Mouse (Mus musculus): Measurements from ENCODE around the gene Glb1l3. TPM values are rescaled to one million over a fixed set of nuclear protein-coding genes. Genes with fewer than 3 reads are reported as not detected.

The Glb1l3 gene
- polyA plus RNA-seq, 1 experiment from 2014 or later = not detected

DNA sequence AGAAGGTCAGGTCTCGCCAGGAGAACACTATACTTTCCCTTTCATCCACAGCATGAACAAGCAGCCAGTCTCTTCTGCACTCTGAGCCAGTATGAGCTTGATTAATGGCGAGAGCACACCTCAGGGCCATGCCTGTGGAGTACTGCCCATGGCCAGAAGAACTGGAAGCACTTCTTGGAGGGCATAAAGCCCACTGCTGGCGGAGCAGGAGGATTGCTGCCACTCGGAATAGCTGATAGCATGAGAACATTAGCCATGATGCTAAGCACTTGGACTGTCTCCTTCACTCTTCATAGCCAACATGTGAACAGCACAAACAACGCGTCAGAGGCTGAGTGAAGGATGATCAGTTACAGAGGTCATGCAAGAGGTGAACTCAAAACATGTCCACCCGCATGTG lies 82.3 kb downstream of the Glb1l3 start:
- no peak overlapping the region for H3K27ac ChIP-seq (replicated peaks)
- no peaks in the 10 kb centered on the region for H3K9me3 ChIP-seq
- H3K4me3 ChIP-seq = no peak overlapping the region
- ATAC-seq (ENCODE audit: extremely low read depth, insufficient number of reproducible peaks, low FRiP score, low TSS enrichment) = no peak
- H3K4me2 ChIP-seq = no peak overlapping the region
- H3K27me3 ChIP-seq (replicated peaks) = no peaks in the 10 kb centered on the region
- WGBS = 74% methylated on average over 7 of the region's 7 CpGs
- H3K36me3 ChIP-seq = no peaks in the 10 kb centered on the region
- H3K9ac ChIP-seq = no peak overlapping the region
- peaks cover 2% of the 10 kb centered on the region for H3K4me1 ChIP-seq

DNA sequence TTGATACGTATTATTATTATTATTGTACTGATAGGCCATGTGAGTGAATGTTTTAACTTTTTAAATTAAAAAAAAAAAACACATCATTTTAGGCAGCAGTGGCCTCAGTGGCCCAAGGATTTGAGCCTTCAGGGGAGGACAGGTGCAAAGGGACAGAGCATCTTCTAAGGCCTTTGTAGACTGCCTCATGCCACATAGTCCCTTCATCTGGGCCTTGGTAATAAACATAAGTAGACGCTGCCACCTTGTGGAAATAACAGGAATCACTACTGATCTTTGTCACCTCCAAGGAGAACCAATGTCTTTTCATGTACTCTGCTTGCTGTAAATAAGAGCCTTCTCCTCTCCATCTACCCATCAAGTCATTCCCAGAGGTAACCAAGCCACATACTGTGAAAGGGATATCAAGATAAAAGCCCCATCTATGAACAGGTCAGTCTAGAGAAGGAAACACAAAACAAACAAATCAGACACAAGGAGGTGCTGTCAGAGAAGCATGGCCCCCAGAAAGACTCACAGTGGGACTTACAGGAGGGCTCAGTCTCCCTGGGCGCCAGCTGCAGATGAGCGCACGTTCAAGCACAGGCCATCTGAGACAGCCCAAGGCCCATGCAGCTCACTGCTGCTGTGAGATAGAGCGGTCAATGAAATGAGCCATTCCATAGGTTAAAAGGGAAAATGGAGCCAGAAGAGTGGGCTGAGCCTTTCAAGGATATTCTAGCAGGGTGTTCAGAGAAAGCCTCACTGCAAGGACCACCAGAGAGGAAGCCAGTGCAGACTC lies 84.4 kb downstream of the Glb1l3 start:
- Histone ChIP-seq H3K36me3 (no peaks in the 10 kb centered on the region), H3K9me3 (no peaks in the 10 kb centered on the region), H3K4me2 (no peak overlapping the region), H3K4me1 (no peaks in the 10 kb centered on the region), H3K27ac (replicated peaks) (no peak overlapping the region), H3K9ac (no peak overlapping the region), H3K27me3 (replicated peaks) (no peaks in the 10 kb centered on the region), H3K4me3 (no peak overlapping the region)
- WGBS = 58% methylated on average over 6 of the region's 6 CpGs
- ATAC-seq (ENCODE audit: extremely low read depth, insufficient number of reproducible peaks, low FRiP score, low TSS enrichment) = no peak

DNA sequence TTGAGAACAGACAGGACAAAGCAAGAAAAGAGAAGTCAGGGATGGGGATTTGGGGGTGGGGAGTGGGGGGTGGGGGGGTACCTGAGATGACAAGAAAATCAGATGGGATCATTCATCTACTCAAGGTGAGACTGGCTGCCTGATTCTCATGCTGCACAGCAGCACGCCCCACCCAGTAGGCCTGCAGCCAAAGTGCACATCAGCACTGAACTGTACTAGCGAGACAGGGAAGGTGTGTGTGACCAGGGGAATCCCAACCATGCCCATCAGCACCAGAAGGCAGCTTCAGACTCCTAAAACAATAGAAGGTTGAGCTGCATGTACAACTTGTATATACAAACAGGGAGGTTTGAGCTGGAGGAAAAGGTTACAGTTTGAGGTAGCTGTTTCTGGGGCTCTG lies 85.0 kb downstream of the Glb1l3 start:
- H3K4me3 ChIP-seq = no peak overlapping the region
- H3K27me3 ChIP-seq (replicated peaks) = no peaks in the 10 kb centered on the region
- H3K27ac ChIP-seq (replicated peaks) = no peak overlapping the region
- WGBS = 76% methylated on average over 2 of the region's 2 CpGs
- H3K9ac ChIP-seq = no peak overlapping the region
- no peak for ATAC-seq (ENCODE audit: extremely low read depth, insufficient number of reproducible peaks, low FRiP score, low TSS enrichment)
- H3K4me2 ChIP-seq = no peak overlapping the region
- no peaks in the 10 kb centered on the region for H3K9me3 ChIP-seq
- no peaks in the 10 kb centered on the region for H3K36me3 ChIP-seq
- no peaks in the 10 kb centered on the region for H3K4me1 ChIP-seq

DNA sequence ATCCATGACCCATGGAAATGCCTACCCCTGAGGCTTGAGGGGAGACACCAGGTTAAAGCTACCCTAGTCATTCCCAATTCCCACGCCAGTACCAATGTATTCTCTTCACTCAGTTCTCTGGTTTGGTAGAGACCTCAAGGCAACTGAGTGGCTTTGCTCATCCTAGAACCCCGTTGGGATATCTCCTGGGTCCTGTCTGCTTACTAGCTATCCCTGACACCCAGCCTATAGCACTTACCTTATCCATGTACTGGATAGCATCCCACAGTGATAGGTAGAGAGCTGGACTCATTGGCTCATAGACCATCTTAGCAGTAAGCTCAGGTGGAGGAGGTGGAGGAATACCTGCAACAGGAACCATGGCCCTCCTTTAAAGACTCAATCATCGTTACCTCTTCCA lies 92.5 kb downstream of the Glb1l3 start:
- no peak overlapping the region for H3K4me2 ChIP-seq
- no peaks in the 10 kb centered on the region for H3K36me3 ChIP-seq
- H3K27ac ChIP-seq (replicated peaks) = no peak overlapping the region
- H3K4me1 ChIP-seq = no peaks in the 10 kb centered on the region
- no peak for ATAC-seq (ENCODE audit: extremely low read depth, insufficient number of reproducible peaks, low FRiP score, low TSS enrichment)
- H3K9me3 ChIP-seq = no peaks in the 10 kb centered on the region
- no peak overlapping the region for H3K9ac ChIP-seq
- no peaks in the 10 kb centered on the region for H3K27me3 ChIP-seq (replicated peaks)
- no peak overlapping the region for H3K4me3 ChIP-seq
- 60% methylated on average over 3 of the region's 3 CpGs for WGBS

Other genes starting within 250 kb of the Glb1l3 start
- 0.08 and 0.11 TPM in 2 replicates for gene B3gat1, start 127.2 kb downstream of the Glb1l3 start, polyA plus RNA-seq (2015; fragmentation: Nextera tagmentation; extraction: Ambion mirVana)
- 1.1 and 1.3 TPM in 2 replicates for gene Glb1l2, start 54.4 kb downstream of the Glb1l3 start, polyA plus RNA-seq (2015; fragmentation: Nextera tagmentation; extraction: Ambion mirVana)
- gene Gm1110, start 62.2 kb upstream of the Glb1l3 start, polyA plus RNA-seq (2015; fragmentation: Nextera tagmentation; extraction: Ambion mirVana) = 0.09 TPM in 1 of 2 replicates, not detected in the other
- 34.0 and 40.4 TPM in 2 replicates for gene Acad8, start 138.7 kb upstream of the Glb1l3 start, polyA plus RNA-seq (2015; fragmentation: Nextera tagmentation; extraction: Ambion mirVana)
- gene Thyn1, start 138.8 kb upstream of the Glb1l3 start, polyA plus RNA-seq (2015; fragmentation: Nextera tagmentation; extraction: Ambion mirVana) = 95.5 and 103 TPM in 2 replicates
- gene Vps26b, start 169.2 kb upstream of the Glb1l3 start, polyA plus RNA-seq (2015; fragmentation: Nextera tagmentation; extraction: Ambion mirVana) = 19.8 and 21.1 TPM in 2 replicates
- 16.5 and 18.1 TPM in 2 replicates for gene Ncapd3, start 169.3 kb upstream of the Glb1l3 start, polyA plus RNA-seq (2015; fragmentation: Nextera tagmentation; extraction: Ambion mirVana)

All from heart, embryonic 13.5 days (tissue).